Mouse (Mus musculus): ENCODE data around the gene Mlycd.

Gene Mlycd

GRCm38 (mm10) chr8:119403912-119404311 is 9.2 kb downstream of the Mlycd start:
- no peak for DNase-seq (ENCODE audit: low spot score)

DNA sequence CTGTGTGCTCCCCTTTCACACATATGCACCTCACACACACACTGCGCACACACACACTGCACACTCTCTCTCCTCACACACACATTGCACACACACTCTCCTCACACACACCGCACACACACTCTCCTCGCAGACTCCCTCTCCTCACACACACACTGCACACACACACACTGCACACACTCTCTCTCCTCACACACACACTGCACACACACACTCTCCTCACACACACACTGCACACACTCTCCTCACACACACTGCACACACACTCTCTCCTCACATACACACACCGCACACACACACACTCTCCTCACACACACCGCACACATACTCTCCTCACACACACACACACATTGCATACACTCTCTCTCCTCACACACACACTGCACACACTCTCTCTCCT is 10.0 kb downstream of the Mlycd start:
- DNase-seq (ENCODE audit: low spot score), result no peak

GRCm38 (mm10) chr8:119408311-119408710 is 13.6 kb downstream of the Mlycd start:
- no peak for DNase-seq (ENCODE audit: low spot score)

DNA sequence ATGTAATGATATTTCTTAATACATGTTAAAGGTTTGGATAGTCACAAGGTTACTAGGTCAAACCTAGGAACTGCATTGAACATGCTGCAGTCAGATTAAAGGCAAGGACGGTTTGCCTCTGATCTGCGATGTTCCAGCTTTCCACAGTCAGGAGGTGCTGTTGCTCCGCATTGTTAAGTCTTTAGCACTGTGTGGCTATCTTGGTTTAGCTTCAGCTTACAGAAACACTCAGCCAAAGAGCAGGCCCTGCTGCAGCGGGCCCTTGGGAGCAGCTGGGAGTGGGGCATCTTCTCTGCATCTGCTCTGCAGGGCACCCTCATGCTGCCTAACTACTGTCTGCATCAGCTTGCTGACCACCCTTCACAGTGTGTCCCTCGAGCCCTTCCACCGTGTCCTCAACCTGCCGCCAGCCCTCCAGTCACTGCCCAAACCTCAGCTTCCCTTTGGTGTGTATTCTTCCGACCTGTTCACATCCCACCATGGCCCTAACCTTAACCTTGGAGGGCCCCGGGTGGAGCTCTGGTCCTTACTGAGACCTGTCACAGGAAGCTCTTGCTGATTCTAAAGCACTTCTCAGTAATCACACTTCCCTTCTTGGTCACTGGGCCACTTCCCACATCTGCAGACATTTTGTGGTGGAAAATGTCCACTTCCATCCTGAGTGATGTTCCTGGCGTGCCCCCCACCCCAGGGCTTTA is 17.5 kb downstream of the Mlycd start:
- no peak for DNase-seq (ENCODE audit: low spot score)

DNA sequence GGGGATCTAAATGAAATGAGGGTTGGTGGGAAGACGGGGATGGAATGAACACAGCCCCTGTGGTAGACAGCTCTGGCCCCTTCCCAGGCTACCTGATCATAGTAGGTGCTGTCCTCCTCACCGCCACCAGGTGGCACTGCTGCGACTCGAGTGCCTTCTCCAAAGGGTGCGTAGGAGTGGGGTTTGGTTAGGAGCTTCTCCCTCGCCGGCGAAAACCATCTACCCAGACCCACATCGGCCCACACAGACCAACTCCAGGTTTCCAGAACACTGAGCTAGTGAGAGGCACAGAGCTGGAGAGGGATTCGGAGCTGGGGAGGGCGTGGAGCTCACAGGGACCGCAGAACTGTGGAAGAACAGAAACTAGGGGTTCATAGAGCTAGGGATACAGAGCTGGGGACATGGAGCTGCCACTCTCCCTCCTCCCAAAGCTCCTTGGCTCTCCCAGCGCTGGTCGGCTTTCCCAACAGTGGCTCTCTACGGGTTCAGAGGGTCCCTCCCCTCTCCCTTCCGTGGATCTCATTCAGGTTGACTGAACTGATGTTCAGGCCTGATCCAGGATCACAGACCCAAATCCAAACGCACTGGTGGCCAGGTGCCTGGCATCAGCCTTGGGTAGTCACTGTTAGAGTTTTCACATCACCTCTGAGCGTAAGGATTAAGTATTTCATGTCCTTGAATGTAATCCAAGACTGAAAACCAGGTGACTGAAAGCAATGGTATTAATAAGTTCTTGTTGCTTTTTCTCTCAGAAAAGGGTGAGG is 18.2 kb downstream of the Mlycd start:
- peak; percentile 74 for DNase-seq (ENCODE audit: low spot score)

GRCm38 (mm10) chr8:119413605-119414004 is 18.9 kb downstream of the Mlycd start:
- no peak for DNase-seq (ENCODE audit: low spot score)

DNA sequence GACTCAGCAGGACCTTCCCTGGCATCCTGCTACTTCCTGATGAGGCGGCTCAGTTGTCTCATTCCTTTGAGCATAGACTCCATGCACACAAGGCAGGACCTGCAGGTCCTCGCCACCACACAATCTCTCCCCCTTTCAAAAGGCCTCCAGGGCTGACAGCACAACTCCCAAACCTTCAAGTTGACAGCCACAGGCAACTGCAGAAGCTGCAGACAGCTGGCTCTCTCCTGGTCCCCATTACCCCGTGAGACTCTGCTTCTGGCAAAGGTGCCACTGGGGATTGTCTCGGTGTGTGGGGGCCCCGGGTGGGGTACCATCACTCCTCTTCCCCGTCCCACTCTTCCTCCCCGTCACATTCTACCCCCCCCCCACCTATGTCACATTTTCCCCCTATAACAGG is 25.6 kb downstream of the Mlycd start:
- no peak for DNase-seq (ENCODE audit: low spot score)

DNA sequence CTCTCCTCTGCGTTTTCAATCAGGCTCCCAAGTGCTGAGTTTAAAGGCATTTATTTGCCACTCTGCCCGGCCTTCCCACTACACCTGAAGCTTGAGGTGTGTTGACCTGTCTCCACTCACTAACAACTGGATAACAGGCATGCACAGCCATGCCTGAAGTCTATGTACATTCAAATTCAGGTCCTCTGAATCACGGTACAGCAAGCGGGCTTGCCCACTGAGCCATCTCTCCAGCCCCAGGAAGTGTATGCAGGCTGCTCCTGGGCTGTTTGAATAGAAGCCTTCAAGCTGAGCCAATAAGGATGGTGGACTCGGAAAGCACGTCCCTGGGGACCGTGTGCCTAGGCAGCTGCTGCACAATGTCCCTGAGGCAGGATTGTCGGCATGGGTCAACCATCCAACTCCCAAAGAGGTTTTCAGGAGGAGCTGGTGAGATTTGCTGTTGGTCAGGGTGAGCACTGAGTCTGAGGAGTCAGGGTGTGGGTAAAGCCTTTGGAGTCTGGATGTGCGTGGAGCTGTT is 27.0 kb downstream of the Mlycd start:
- no peak for DNase-seq (ENCODE audit: low spot score)

GRCm38 (mm10) chr8:119422123-119422711 is 27.5 kb downstream of the Mlycd start:
- DNase-seq (ENCODE audit: low spot score), result no peak

DNA sequence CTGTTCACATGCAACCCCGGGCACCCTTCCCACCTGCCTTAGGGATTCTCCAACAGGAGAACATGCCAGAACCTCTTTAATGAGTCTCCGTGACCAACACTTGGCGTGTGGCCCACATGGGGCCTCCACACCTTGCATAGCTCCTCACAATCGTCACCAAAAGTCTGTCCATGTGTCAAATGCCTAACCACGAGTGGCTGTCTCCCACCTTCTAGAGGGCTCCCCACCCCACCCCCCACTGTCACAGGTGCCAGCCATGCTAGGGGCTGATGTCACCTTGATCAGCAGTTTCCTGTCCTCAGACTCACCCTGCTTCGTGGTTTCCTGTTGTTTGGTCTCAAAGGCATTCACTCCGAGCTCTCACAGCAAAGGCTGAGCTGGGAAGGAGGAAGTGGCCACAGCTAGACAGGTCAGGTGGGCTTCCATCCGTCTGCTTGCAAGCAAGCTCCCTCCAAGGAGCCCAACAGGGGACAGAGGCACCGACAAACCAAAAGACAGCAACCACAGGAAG is 29.0 kb downstream of the Mlycd start:
- DNase-seq (ENCODE audit: low spot score), result no peak

DNA sequence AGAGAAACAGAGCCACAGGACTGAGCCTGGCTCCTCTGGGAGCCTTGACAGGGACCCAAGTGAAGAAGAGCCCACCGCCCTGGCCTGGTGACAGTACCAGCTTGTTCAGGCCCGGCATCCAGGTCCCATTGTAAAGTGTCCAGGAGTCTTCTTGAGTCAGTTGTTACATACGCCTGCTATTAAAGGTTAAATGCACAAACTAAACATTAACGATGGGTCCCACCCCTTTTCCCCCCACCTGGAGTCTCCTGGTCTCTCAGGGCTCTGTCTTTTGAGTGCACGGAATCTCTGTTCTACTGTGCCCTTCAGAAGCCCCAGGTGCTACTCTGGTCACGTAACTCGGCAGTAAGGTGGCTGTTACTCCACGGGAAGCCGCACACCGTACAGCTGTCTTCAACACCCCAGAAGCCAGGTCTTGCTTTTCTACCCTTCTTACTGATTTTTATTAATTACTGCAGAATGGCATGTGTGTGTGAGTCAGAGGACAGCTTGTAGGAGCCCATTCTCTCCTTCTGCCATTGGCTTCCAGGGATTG is 29.6 kb downstream of the Mlycd start:
- DNase-seq (ENCODE audit: low spot score), result no peak

- DNase-seq (ENCODE audit: low spot score), result no peak
Measured at GRCm38 (mm10) chr8:119424740-119425139, 30.1 kb downstream of the Mlycd start.

DNA sequence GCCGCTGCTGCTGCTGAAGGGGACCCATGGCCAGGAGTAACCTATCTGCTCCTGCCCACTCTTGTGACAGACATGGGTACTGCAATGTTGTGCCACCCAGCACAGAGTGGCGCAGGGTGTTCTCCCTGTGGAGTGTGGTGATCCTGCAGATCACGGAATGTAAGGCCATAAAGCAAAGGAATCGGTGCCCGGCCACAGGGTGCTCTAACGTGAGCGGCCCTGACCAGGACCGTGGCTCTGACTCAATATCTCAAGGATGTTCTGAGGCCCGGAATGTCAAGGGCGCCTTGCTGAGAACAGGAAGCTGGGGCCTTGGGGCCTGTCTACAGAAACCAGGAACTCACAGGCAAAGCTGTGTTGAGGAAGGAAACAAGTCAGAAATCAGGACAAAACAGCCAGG is 30.9 kb downstream of the Mlycd start:
- no peak for DNase-seq (ENCODE audit: low spot score)

- DNase-seq (ENCODE audit: low spot score), result no peak
Measured at GRCm38 (mm10) chr8:119426069-119426735, 31.5 kb downstream of the Mlycd start.

GRCm38 (mm10) chr8:119427634-119428349 is 33.1 kb downstream of the Mlycd start:
- no peak for DNase-seq (ENCODE audit: low spot score)

DNA sequence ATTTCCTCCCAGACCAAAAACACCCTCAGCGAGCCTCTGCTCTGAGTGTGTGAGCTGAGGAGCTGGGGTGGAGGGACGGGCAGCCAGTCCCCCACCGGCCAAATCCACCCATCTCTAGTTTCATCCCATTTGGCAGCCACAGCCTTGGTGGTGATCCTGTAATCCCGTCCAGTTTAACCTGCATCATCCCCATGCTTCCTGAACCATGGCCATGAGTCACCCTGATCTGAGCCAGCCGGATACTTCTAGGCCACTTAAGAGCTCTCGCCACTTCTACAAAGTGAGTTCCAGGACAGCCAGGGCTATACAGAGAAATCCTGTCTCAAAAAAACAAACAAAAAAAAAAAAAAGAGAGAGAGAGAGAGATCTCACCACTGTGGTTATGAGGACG is 33.7 kb downstream of the Mlycd start:
- DNase-seq (ENCODE audit: low spot score), result no peak

- DNase-seq (ENCODE audit: low spot score), result no peak
Measured at GRCm38 (mm10) chr8:119428766-119429327, 34.2 kb downstream of the Mlycd start.

DNA sequence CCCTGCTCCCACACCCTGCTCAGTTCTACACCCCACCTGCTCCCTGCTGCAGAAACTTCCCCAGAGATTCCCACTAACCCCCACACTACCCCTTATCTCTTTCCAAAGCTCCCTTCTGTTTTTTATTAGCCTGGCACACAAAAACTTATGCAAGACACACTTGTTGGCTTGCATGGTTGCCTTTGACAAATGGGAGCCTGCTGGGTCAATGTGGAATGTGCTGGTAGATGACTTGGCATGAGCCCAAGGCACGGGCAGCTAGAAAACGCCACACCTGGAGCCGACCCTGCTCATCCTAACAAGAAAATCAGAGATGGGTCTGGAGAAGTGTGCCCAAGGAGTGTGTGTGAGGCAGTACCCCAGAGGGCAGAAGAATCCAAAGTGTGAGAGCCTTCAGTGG is 34.9 kb downstream of the Mlycd start:
- no peak for DNase-seq (ENCODE audit: low spot score)

- DNase-seq (ENCODE audit: low spot score), result no peak
Measured at GRCm38 (mm10) chr8:119430250-119430649, 35.6 kb downstream of the Mlycd start.

DNA sequence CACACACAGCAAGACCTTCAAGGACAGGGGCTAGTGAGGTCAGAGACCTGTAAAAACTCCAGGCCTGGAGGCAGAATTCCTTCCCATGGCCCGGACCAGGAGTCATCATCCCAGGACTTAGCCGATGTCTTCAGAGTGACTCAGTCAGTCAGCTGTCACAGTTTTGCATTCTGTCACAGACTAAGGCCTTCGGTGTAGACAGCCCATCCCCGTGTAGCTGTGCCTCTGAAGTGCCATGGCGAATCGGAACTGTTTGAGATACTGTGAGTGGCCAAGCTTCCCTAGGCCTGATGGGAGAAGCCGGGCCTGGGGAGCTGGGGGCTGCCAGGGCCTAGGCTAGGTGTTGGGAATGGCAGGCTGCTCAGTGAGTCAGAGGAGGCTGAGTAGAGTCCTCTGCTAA is 36.0 kb downstream of the Mlycd start:
- no peak for DNase-seq (ENCODE audit: low spot score)

DNA sequence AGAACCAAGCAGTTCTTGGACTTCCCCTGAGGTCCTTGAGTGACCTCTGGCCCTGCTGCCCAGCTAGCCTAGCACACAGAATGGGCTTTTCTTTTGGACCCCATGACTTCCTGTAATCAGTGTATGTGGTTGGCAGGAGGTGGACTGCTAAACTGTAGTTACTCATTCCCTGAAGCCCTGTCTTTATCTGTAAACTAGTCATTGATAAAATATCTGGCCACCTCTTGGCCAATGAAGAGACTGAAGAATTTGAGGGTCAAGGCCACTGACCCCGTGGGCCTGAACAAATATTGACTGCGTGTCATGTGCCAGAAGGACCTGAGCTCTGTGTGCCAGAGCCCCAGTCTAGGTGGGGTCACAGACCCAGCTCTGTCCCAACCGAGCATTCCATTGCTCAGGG is 37.7 kb downstream of the Mlycd start:
- DNase-seq (ENCODE audit: low spot score), result no peak
